Mouse (Mus musculus) T-helper 17 cell (primary cell): ENCODE measurements at regions not wholly inside any gene's neighbourhood (a gene's known extent, or its start where the extent isn't known, plus 50 kb on each side); places are given as distances from the start of the nearest gene placed in this dataset.

Source experiments
- in situ Hi-C, 2 experiments: fragments of 300-600 bp; cut with MboI, MseI; formaldehyde crosslinking; loops; 1 replicate in 1 of 2; 2 replicates in 1 of 2; pipeline ENCODE4 v1.15.1; 2025; ENCODE audit warnings: high pct_unique_total_duplicates in 2 of 2

- in situ Hi-C loops, result no loop called here
Measured at GRCm38 (mm10) chr1:167905424-167905823, 216.4 kb downstream of the Lmx1a start.

GRCm38 (mm10) chr1:167912074-167912473 is 223.0 kb downstream of the Lmx1a start:
- in situ Hi-C loops, result no loop called here

GRCm38 (mm10) chr1:167914982-167915561 is 226.0 kb downstream of the Lmx1a start:
- in situ Hi-C loops, result no loop called here

GRCm38 (mm10) chr1:167915578-167916275 is 226.7 kb downstream of the Lmx1a start:
- in situ Hi-C loops, result no loop called here

- in situ Hi-C loops, result no loop called here
Measured at GRCm38 (mm10) chr1:167922917-167923316, 233.9 kb downstream of the Lmx1a start.

GRCm38 (mm10) chr1:167928060-167928467 is 239.0 kb downstream of the Lmx1a start:
- in situ Hi-C loops, result loop anchor here in 1 of 2 experiments (5.0 kb wide), 1 partner anchor 981 kb away; no protein-coding TSS in a partner anchor

- in situ Hi-C loops, result loop anchor here in 1 of 2 experiments (5.0 kb wide), 1 partner anchor 983 kb away; no protein-coding TSS in a partner anchor
Measured at GRCm38 (mm10) chr1:167929729-167930341, 240.8 kb downstream of the Lmx1a start.

- in situ Hi-C loops, result no loop called here
Measured at GRCm38 (mm10) chr1:167932088-167932487, 243.1 kb downstream of the Lmx1a start.

- in situ Hi-C loops, result no loop called here
Measured at GRCm38 (mm10) chr1:167936726-167937125, 247.7 kb downstream of the Lmx1a start.

GRCm38 (mm10) chr1:167938176-167938575 is 249.1 kb downstream of the Lmx1a start:
- in situ Hi-C loops, result no loop called here

- in situ Hi-C loops, result no loop called here
Measured at GRCm38 (mm10) chr1:167942037-167942470, 253.0 kb downstream of the Lmx1a start.

GRCm38 (mm10) chr1:167943121-167943520 is 254.1 kb downstream of the Lmx1a start:
- in situ Hi-C loops, result no loop called here

- in situ Hi-C loops, result no loop called here
Measured at GRCm38 (mm10) chr1:167945615-167946252, 256.7 kb downstream of the Lmx1a start.

GRCm38 (mm10) chr1:167947866-167948265 is 258.8 kb downstream of the Lmx1a start:
- in situ Hi-C loops, result no loop called here

- in situ Hi-C loops, result no loop called here
Measured at GRCm38 (mm10) chr1:167951717-167952116, 262.7 kb downstream of the Lmx1a start.

GRCm38 (mm10) chr1:167958531-167958930 is 269.5 kb downstream of the Lmx1a start:
- in situ Hi-C loops, result no loop called here

GRCm38 (mm10) chr1:167969545-167969944 is 280.5 kb downstream of the Lmx1a start:
- in situ Hi-C loops, result no loop called here

GRCm38 (mm10) chr1:167969985-167970384 is 280.9 kb downstream of the Lmx1a start:
- in situ Hi-C loops, result no loop called here

- in situ Hi-C loops, result no loop called here
Measured at GRCm38 (mm10) chr1:167976708-167977107, 287.7 kb downstream of the Lmx1a start.

GRCm38 (mm10) chr1:167979187-167979586 is 290.1 kb downstream of the Lmx1a start:
- in situ Hi-C loops, result no loop called here

- in situ Hi-C loops, result no loop called here
Measured at GRCm38 (mm10) chr1:167979588-167979987, 290.6 kb downstream of the Lmx1a start.

- in situ Hi-C loops, result no loop called here
Measured at GRCm38 (mm10) chr1:167981292-167981691, 292.3 kb downstream of the Lmx1a start.
